Mouse (Mus musculus): Measurements from ENCODE around the gene Gm11937. TPM values are rescaled to one million over a fixed set of nuclear protein-coding genes. Genes with fewer than 3 reads are reported as not detected.

The Gm11937 gene
- polyA plus RNA-seq, 1 experiment from 2014 or later = not detected

- Histone ChIP-seq H3K36me3 (replicated peaks) (no peaks in the 10 kb centered on the region), H3K27ac (replicated peaks) (no peak overlapping the region), H3K4me1 (no peaks in the 10 kb centered on the region), H3K27me3 (replicated peaks; ENCODE audit: low read depth, poor library complexity, severe bottlenecking) (no peaks in the 10 kb centered on the region), H3K9me3 (no peaks in the 10 kb centered on the region), H3K4me3 (no peak overlapping the region)
- WGBS = 63% methylated on average over 4 of the region's 4 CpGs
- no peak for DNase-seq (ENCODE audit: low spot score)
These were observed 36.8 kb downstream of the Gm11937 start for GRCm38 (mm10) chr11:99573164-99573563.

- H3K36me3 ChIP-seq (replicated peaks) = no peaks in the 10 kb centered on the region
- H3K27ac ChIP-seq (replicated peaks) = no peak within 1 kb of the TSS
- no peaks in the 10 kb centered on the region for H3K4me1 ChIP-seq
- no peaks in the 10 kb centered on the region for H3K9me3 ChIP-seq
- no peak within 1 kb of the TSS for H3K4me3 ChIP-seq
- DNase-seq (ENCODE audit: low spot score) = no peak
- 93% methylated on average over 7 of the region's 7 CpGs for WGBS
- H3K27me3 ChIP-seq (replicated peaks; ENCODE audit: low read depth, poor library complexity, severe bottlenecking) = no peaks in the 10 kb centered on the region
These were observed 43.5 kb downstream of the Gm11937 start, which contains the start of gene Krtap3-1 for GRCm38 (mm10) chr11:99566530-99566929. Krtap3-1 (minus strand) TSS chr11:99566630.

GRCm38 (mm10) chr11:99562580-99562979, 47.4 kb downstream of the Gm11937 start:
- no peaks in the 10 kb centered on the region for H3K4me1 ChIP-seq
- H3K4me3 ChIP-seq = no peak overlapping the region
- no peaks in the 10 kb centered on the region for H3K36me3 ChIP-seq (replicated peaks)
- no peaks in the 10 kb centered on the region for H3K27me3 ChIP-seq (replicated peaks; ENCODE audit: low read depth, poor library complexity, severe bottlenecking)
- WGBS = 81% methylated on average over 6 of the region's 6 CpGs
- DNase-seq (ENCODE audit: low spot score) = no peak
- H3K27ac ChIP-seq (replicated peaks) = no peak overlapping the region
- H3K9me3 ChIP-seq = no peaks in the 10 kb centered on the region

Other genes starting within 250 kb of the Gm11937 start
- 0.26 and 0.39 TPM in 2 replicates for gene Krt28, start 235.3 kb downstream of the Gm11937 start, polyA plus RNA-seq (2016; fragmentation: Nextera tagmentation; extraction: Ambion mirVana)
- 18.6 and 25.3 TPM in 2 replicates for gene Krt10, start 220.8 kb downstream of the Gm11937 start, polyA plus RNA-seq (2016; fragmentation: Nextera tagmentation; extraction: Ambion mirVana)
- not detected in 2 replicates for gene Krt12, start 187.9 kb downstream of the Gm11937 start, polyA plus RNA-seq (2016; fragmentation: Nextera tagmentation; extraction: Ambion mirVana)
- 0.97 and 1.00 TPM in 2 replicates for gene Krt20, start 172.0 kb downstream of the Gm11937 start, polyA plus RNA-seq (2016; fragmentation: Nextera tagmentation; extraction: Ambion mirVana)
- gene Krt23, start 117.1 kb downstream of the Gm11937 start, polyA plus RNA-seq (2016; fragmentation: Nextera tagmentation; extraction: Ambion mirVana) = 0.21 and 0.31 TPM in 2 replicates
- gene Krt39, start 88.9 kb downstream of the Gm11937 start, polyA plus RNA-seq (2016; fragmentation: Nextera tagmentation; extraction: Ambion mirVana) = not detected in 2 replicates
- gene Krt40, start 67.0 kb downstream of the Gm11937 start, polyA plus RNA-seq (2016; fragmentation: Nextera tagmentation; extraction: Ambion mirVana) = not detected in 2 replicates
- gene Krtap3-3, start 59.3 kb downstream of the Gm11937 start, polyA plus RNA-seq (2016; fragmentation: Nextera tagmentation; extraction: Ambion mirVana) = not detected in 2 replicates
- not detected in 2 replicates for gene Krtap3-2, start 53.3 kb downstream of the Gm11937 start, polyA plus RNA-seq (2016; fragmentation: Nextera tagmentation; extraction: Ambion mirVana)
- gene Gm11939, start 50.7 kb downstream of the Gm11937 start, polyA plus RNA-seq (2016; fragmentation: Nextera tagmentation; extraction: Ambion mirVana) = not detected in 2 replicates
- gene Krtap3-1, start 43.6 kb downstream of the Gm11937 start, polyA plus RNA-seq (2016; fragmentation: Nextera tagmentation; extraction: Ambion mirVana) = not detected in 2 replicates
- not detected in 2 replicates for gene Krtap1-5, start 29.2 kb downstream of the Gm11937 start, polyA plus RNA-seq (2016; fragmentation: Nextera tagmentation; extraction: Ambion mirVana)
- not detected in 2 replicates for gene Krtap1-4, start 26.5 kb downstream of the Gm11937 start, polyA plus RNA-seq (2016; fragmentation: Nextera tagmentation; extraction: Ambion mirVana)
- gene Krtap1-3, start 18.9 kb downstream of the Gm11937 start, polyA plus RNA-seq (2016; fragmentation: Nextera tagmentation; extraction: Ambion mirVana) = not detected in 2 replicates
- not detected in 2 replicates for gene Krtap9-3, start 12.1 kb downstream of the Gm11937 start, polyA plus RNA-seq (2016; fragmentation: Nextera tagmentation; extraction: Ambion mirVana)
- not detected in 2 replicates for gene Gm11938, start 6.9 kb downstream of the Gm11937 start, polyA plus RNA-seq (2016; fragmentation: Nextera tagmentation; extraction: Ambion mirVana)
- not detected in 2 replicates for gene Krtap2-4, start 4.7 kb upstream of the Gm11937 start, polyA plus RNA-seq (2016; fragmentation: Nextera tagmentation; extraction: Ambion mirVana)
- gene Gm11562, start 10.2 kb upstream of the Gm11937 start, polyA plus RNA-seq (2016; fragmentation: Nextera tagmentation; extraction: Ambion mirVana) = not detected in 2 replicates
- gene Krtap4-1, start 18.0 kb upstream of the Gm11937 start, polyA plus RNA-seq (2016; fragmentation: Nextera tagmentation; extraction: Ambion mirVana) = not detected in 2 replicates
- not detected in 2 replicates for gene Krtap4-2, start 24.9 kb upstream of the Gm11937 start, polyA plus RNA-seq (2016; fragmentation: Nextera tagmentation; extraction: Ambion mirVana)
- not detected in 2 replicates for gene Krtap4-7, start 33.9 kb upstream of the Gm11937 start, polyA plus RNA-seq (2016; fragmentation: Nextera tagmentation; extraction: Ambion mirVana)
- not detected in 2 replicates for gene Gm11555, start 40.0 kb upstream of the Gm11937 start, polyA plus RNA-seq (2016; fragmentation: Nextera tagmentation; extraction: Ambion mirVana)
- gene Gm11563, start 48.8 kb upstream of the Gm11937 start, polyA plus RNA-seq (2016; fragmentation: Nextera tagmentation; extraction: Ambion mirVana) = not detected in 2 replicates
- not detected in 2 replicates for gene Krtap4-6, start 55.8 kb upstream of the Gm11937 start, polyA plus RNA-seq (2016; fragmentation: Nextera tagmentation; extraction: Ambion mirVana)
- gene Gm14190, start 80.6 kb upstream of the Gm11937 start, polyA plus RNA-seq (2016; fragmentation: Nextera tagmentation; extraction: Ambion mirVana) = not detected in 2 replicates
- gene Gm14180, start 124.1 kb upstream of the Gm11937 start, polyA plus RNA-seq (2016; fragmentation: Nextera tagmentation; extraction: Ambion mirVana) = not detected in 2 replicates
- not detected in 2 replicates for gene Gm11595, start 162.7 kb upstream of the Gm11937 start, polyA plus RNA-seq (2016; fragmentation: Nextera tagmentation; extraction: Ambion mirVana)
- not detected in 2 replicates for gene Krtap4-8, start 170.5 kb upstream of the Gm11937 start, polyA plus RNA-seq (2016; fragmentation: Nextera tagmentation; extraction: Ambion mirVana)
- gene Krtap4-9, start 175.0 kb upstream of the Gm11937 start, polyA plus RNA-seq (2016; fragmentation: Nextera tagmentation; extraction: Ambion mirVana) = not detected in 2 replicates
- not detected in 2 replicates for gene Gm11596, start 183.3 kb upstream of the Gm11937 start, polyA plus RNA-seq (2016; fragmentation: Nextera tagmentation; extraction: Ambion mirVana)
- not detected in 2 replicates for gene Gm11569, start 188.7 kb upstream of the Gm11937 start, polyA plus RNA-seq (2016; fragmentation: Nextera tagmentation; extraction: Ambion mirVana)
- gene Gm11554, start 194.3 kb upstream of the Gm11937 start, polyA plus RNA-seq (2016; fragmentation: Nextera tagmentation; extraction: Ambion mirVana) = not detected in 2 replicates
- gene Krtap4-13, start 199.7 kb upstream of the Gm11937 start, polyA plus RNA-seq (2016; fragmentation: Nextera tagmentation; extraction: Ambion mirVana) = not detected in 2 replicates
- not detected in 2 replicates for gene Gm11564, start 205.5 kb upstream of the Gm11937 start, polyA plus RNA-seq (2016; fragmentation: Nextera tagmentation; extraction: Ambion mirVana)
- gene 2300003K06Rik, start 227.9 kb upstream of the Gm11937 start, polyA plus RNA-seq (2016; fragmentation: Nextera tagmentation; extraction: Ambion mirVana) = not detected in 2 replicates
- not detected in 2 replicates for gene Krtap4-16, start 241.4 kb upstream of the Gm11937 start, polyA plus RNA-seq (2016; fragmentation: Nextera tagmentation; extraction: Ambion mirVana)
- gene Gm11568, start 247.7 kb upstream of the Gm11937 start, polyA plus RNA-seq (2016; fragmentation: Nextera tagmentation; extraction: Ambion mirVana) = not detected in 2 replicates

All from embryonic facial prominence, embryonic 10.5 days (tissue).